Mouse (Mus musculus): ENCODE results near the gene Clstn2. TPM values are rescaled to one million over a fixed set of nuclear protein-coding genes. Genes with fewer than 3 reads are reported as not detected.

Clstn2 gene
- polyA plus RNA-seq, 1 experiment from 2014 or later, result 7.5 TPM

GRCm38 (mm10) chr9:97449316-97450050 is 583.5 kb downstream of the Clstn2 start:
- no peaks in the 10 kb centered on the region for H3K9me3 ChIP-seq (replicated peaks; ENCODE audit: control insufficient read depth, low read length)
- no peak overlapping the region for H3K4me3 ChIP-seq (ENCODE audit: low read depth, low read length)
- H3K27ac ChIP-seq (ENCODE audit: low read depth, low read length), result 0 out of 2 replicates have a peak overlapping the region, but pooled peaks have one; percentile 30
- 75% methylated on average over 13 of the region's 13 CpGs for WGBS
- no peaks in the 10 kb centered on the region for H3K27me3 ChIP-seq (replicated peaks; ENCODE audit: control insufficient read depth, insufficient read depth, low read length)
- no peaks in the 10 kb centered on the region for H3K36me3 ChIP-seq (ENCODE audit: control insufficient read depth, insufficient read depth, low read length)
- H3K9ac ChIP-seq (ENCODE audit: low read length), result no peak overlapping the region
- ATAC-seq (peak; percentile 52; the same call in 1 of the 2 replicates), DNase-seq (ENCODE audit: low spot score) (peak; percentile 61)
- no peaks in the 10 kb centered on the region for H3K4me1 ChIP-seq (ENCODE audit: control insufficient read depth, insufficient read depth, low read length)
- no peak overlapping the region for H3K4me2 ChIP-seq (ENCODE audit: low read length)

GRCm38 (mm10) chr9:97439872-97440636 is 592.9 kb downstream of the Clstn2 start:
- Histone ChIP-seq H3K9me3 (replicated peaks; ENCODE audit: control insufficient read depth, low read length) (no peaks in the 10 kb centered on the region), H3K27ac (ENCODE audit: low read depth, low read length) (no peak overlapping the region), H3K4me2 (ENCODE audit: low read length) (no peak overlapping the region), H3K27me3 (replicated peaks; ENCODE audit: control insufficient read depth, insufficient read depth, low read length) (no peaks in the 10 kb centered on the region), H3K4me3 (ENCODE audit: low read depth, low read length) (no peak overlapping the region), H3K9ac (ENCODE audit: low read length) (no peak overlapping the region), H3K4me1 (ENCODE audit: control insufficient read depth, insufficient read depth, low read length) (no peaks in the 10 kb centered on the region), H3K36me3 (ENCODE audit: control insufficient read depth, insufficient read depth, low read length) (no peaks in the 10 kb centered on the region)
- no peak for ATAC-seq
- DNase-seq (ENCODE audit: low spot score), result no peak
- WGBS, result 76% methylated on average over 7 of the region's 7 CpGs

GRCm38 (mm10) chr9:97434666-97435065 is 598.3 kb downstream of the Clstn2 start:
- H3K36me3 ChIP-seq (ENCODE audit: control insufficient read depth, insufficient read depth, low read length), result no peaks in the 10 kb centered on the region
- no peaks in the 10 kb centered on the region for H3K9me3 ChIP-seq (replicated peaks; ENCODE audit: control insufficient read depth, low read length)
- no peak overlapping the region for H3K9ac ChIP-seq (ENCODE audit: low read length)
- H3K4me1 ChIP-seq (ENCODE audit: control insufficient read depth, insufficient read depth, low read length), result no peaks in the 10 kb centered on the region
- no peak for DNase-seq (ENCODE audit: low spot score)
- 67% methylated on average over 3 of the region's 3 CpGs for WGBS
- H3K27me3 ChIP-seq (replicated peaks; ENCODE audit: control insufficient read depth, insufficient read depth, low read length), result no peaks in the 10 kb centered on the region
- no peak overlapping the region for H3K4me2 ChIP-seq (ENCODE audit: low read length)
- no peak for ATAC-seq
- H3K4me3 ChIP-seq (ENCODE audit: low read depth, low read length), result no peak overlapping the region
- H3K27ac ChIP-seq (ENCODE audit: low read depth, low read length), result no peak overlapping the region

- whole genome bisulfite sequencing, result 80% methylated on average over 1 of the region's 1 CpGs
- H3K4me1 ChIP-seq (ENCODE audit: control insufficient read depth, insufficient read depth, low read length), result no peaks in the 10 kb centered on the region
- no peak for DNase-seq (ENCODE audit: low spot score)
- no peak overlapping the region for H3K4me3 ChIP-seq (ENCODE audit: low read depth, low read length)
- no peak overlapping the region for H3K27ac ChIP-seq (ENCODE audit: low read depth, low read length)
- H3K4me2 ChIP-seq (ENCODE audit: low read length), result no peak overlapping the region
- no peaks in the 10 kb centered on the region for H3K27me3 ChIP-seq (replicated peaks; ENCODE audit: control insufficient read depth, insufficient read depth, low read length)
- H3K9ac ChIP-seq (ENCODE audit: low read length), result no peak overlapping the region
- no peaks in the 10 kb centered on the region for H3K9me3 ChIP-seq (replicated peaks; ENCODE audit: control insufficient read depth, low read length)
- no peaks in the 10 kb centered on the region for H3K36me3 ChIP-seq (ENCODE audit: control insufficient read depth, insufficient read depth, low read length)
- no peak for ATAC-seq
These were observed 603.0 kb downstream of the Clstn2 start for GRCm38 (mm10) chr9:97429885-97430449.

- Histone ChIP-seq H3K27ac (ENCODE audit: low read depth, low read length) (no peak overlapping the region), H3K4me3 (ENCODE audit: low read depth, low read length) (no peak overlapping the region), H3K4me2 (ENCODE audit: low read length) (no peak overlapping the region), H3K9ac (ENCODE audit: low read length) (no peak overlapping the region), H3K27me3 (replicated peaks; ENCODE audit: control insufficient read depth, insufficient read depth, low read length) (no peaks in the 10 kb centered on the region), H3K4me1 (ENCODE audit: control insufficient read depth, insufficient read depth, low read length) (no peaks in the 10 kb centered on the region), H3K9me3 (replicated peaks; ENCODE audit: control insufficient read depth, low read length) (no peaks in the 10 kb centered on the region), H3K36me3 (ENCODE audit: control insufficient read depth, insufficient read depth, low read length) (no peaks in the 10 kb centered on the region)
- ATAC-seq (no peak), DNase-seq (ENCODE audit: low spot score) (no peak)
- 86% methylated on average over 7 of the region's 7 CpGs for WGBS
These were observed 604.9 kb downstream of the Clstn2 start for GRCm38 (mm10) chr9:97428127-97428526.

GRCm38 (mm10) chr9:97420896-97421295 is 612.1 kb downstream of the Clstn2 start:
- no peak overlapping the region for H3K9ac ChIP-seq (ENCODE audit: low read length)
- H3K36me3 ChIP-seq (ENCODE audit: control insufficient read depth, insufficient read depth, low read length), result no peaks in the 10 kb centered on the region
- no peak overlapping the region for H3K4me3 ChIP-seq (ENCODE audit: low read depth, low read length)
- no peak overlapping the region for H3K27ac ChIP-seq (ENCODE audit: low read depth, low read length)
- H3K4me2 ChIP-seq (ENCODE audit: low read length), result no peak overlapping the region
- H3K4me1 ChIP-seq (ENCODE audit: control insufficient read depth, insufficient read depth, low read length), result no peaks in the 10 kb centered on the region
- 74% methylated on average over 5 of the region's 5 CpGs for WGBS
- no peak for DNase-seq (ENCODE audit: low spot score)
- no peak for ATAC-seq
- no peaks in the 10 kb centered on the region for H3K9me3 ChIP-seq (replicated peaks; ENCODE audit: control insufficient read depth, low read length)
- H3K27me3 ChIP-seq (replicated peaks; ENCODE audit: control insufficient read depth, insufficient read depth, low read length), result no peaks in the 10 kb centered on the region

GRCm38 (mm10) chr9:97414876-97415668 is 617.9 kb downstream of the Clstn2 start:
- DNase-seq (ENCODE audit: low spot score), result no peak
- Histone ChIP-seq H3K27me3 (replicated peaks; ENCODE audit: control insufficient read depth, insufficient read depth, low read length) (no peaks in the 10 kb centered on the region), H3K4me3 (ENCODE audit: low read depth, low read length) (no peak overlapping the region), H3K9ac (ENCODE audit: low read length) (no peak overlapping the region), H3K4me1 (ENCODE audit: control insufficient read depth, insufficient read depth, low read length) (no peaks in the 10 kb centered on the region), H3K36me3 (ENCODE audit: control insufficient read depth, insufficient read depth, low read length) (no peaks in the 10 kb centered on the region), H3K27ac (ENCODE audit: low read depth, low read length) (no peak overlapping the region), H3K4me2 (ENCODE audit: low read length) (no peak overlapping the region), H3K9me3 (replicated peaks; ENCODE audit: control insufficient read depth, low read length) (no peaks in the 10 kb centered on the region)
- 78% methylated on average over 6 of the region's 6 CpGs for WGBS
- no peak for ATAC-seq

GRCm38 (mm10) chr9:97408142-97408541 is 624.8 kb downstream of the Clstn2 start:
- Histone ChIP-seq H3K27me3 (replicated peaks; ENCODE audit: control insufficient read depth, insufficient read depth, low read length) (no peaks in the 10 kb centered on the region), H3K27ac (ENCODE audit: low read depth, low read length) (no peak overlapping the region), H3K4me1 (ENCODE audit: control insufficient read depth, insufficient read depth, low read length) (no peaks in the 10 kb centered on the region), H3K4me2 (ENCODE audit: low read length) (no peak overlapping the region), H3K9ac (ENCODE audit: low read length) (no peak overlapping the region), H3K9me3 (replicated peaks; ENCODE audit: control insufficient read depth, low read length) (no peaks in the 10 kb centered on the region), H3K36me3 (ENCODE audit: control insufficient read depth, insufficient read depth, low read length) (no peaks in the 10 kb centered on the region), H3K4me3 (ENCODE audit: low read depth, low read length) (no peak overlapping the region)
- DNase-seq (ENCODE audit: low spot score) (peak; percentile 8), ATAC-seq (no peak)
- 90% methylated on average over 2 of the region's 2 CpGs for WGBS

Measured in forebrain, embryonic 14.5 days (tissue).